Mouse (Mus musculus) heart, embryonic 11.5 days (tissue): ENCODE data around the gene Olfr412. TPM values are rescaled to one million over a fixed set of nuclear protein-coding genes. Genes with fewer than 3 reads are reported as not detected.

ENCODE experiments used
- polyA plus RNA-seq: library from polyadenylated mRNA; unstranded; fragments of >200 nt; fragmentation: Nextera tagmentation; extraction: Ambion mirVana; gene quantifications from 2 replicates; pipeline ENCODE4 v1.2.1, GENCODE M21; 2014

The Olfr412 gene
- polyA plus RNA-seq, 1 experiment from 2014 or later: not detected

Other genes with a start within 250 kb of the Olfr412 start
- not detected in 2 replicates for gene Olfr401, start 248.4 kb upstream of the Olfr412 start, polyA plus RNA-seq
- gene Olfr402, start 208.5 kb upstream of the Olfr412 start, polyA plus RNA-seq: not detected in 2 replicates
- not detected in 2 replicates for gene Olfr403, start 175.8 kb upstream of the Olfr412 start, polyA plus RNA-seq
- gene Olfr43, start 150.7 kb upstream of the Olfr412 start, polyA plus RNA-seq: not detected in 2 replicates
- gene Olfr406, start 102.3 kb upstream of the Olfr412 start, polyA plus RNA-seq: not detected in 2 replicates
- gene Olfr59, start 78.3 kb upstream of the Olfr412 start, polyA plus RNA-seq: not detected in 2 replicates
- not detected in 2 replicates for gene Olfr410, start 24.0 kb upstream of the Olfr412 start, polyA plus RNA-seq
- not detected in 2 replicates for gene Olfr411, start 9.4 kb upstream of the Olfr412 start, polyA plus RNA-seq
- 6.6 TPM in 2 replicates for gene Rap1gap2, start 248.8 kb downstream of the Olfr412 start, polyA plus RNA-seq